Mouse (Mus musculus): Measurements from ENCODE around the gene Golga4. TPM values are rescaled to one million over a fixed set of nuclear protein-coding genes. Genes with fewer than 3 reads are reported as not detected.
"Not testable (repeated sequence)": the region's sequence is repeated elsewhere in the genome, so short reads cannot be mapped to it uniquely, and the experiment has no call there.

The Golga4 gene
- total RNA-seq, 2 experiments from 2014 or later, result 257 to 283 TPM

- intact Hi-C loops (cut with DNase I), result no loop called here
- DNase-seq (ENCODE audit: low spot score), result no peak
Observed at GRCm38 (mm10) chr9:118571701-118572100, 65.6 kb downstream of the Golga4 start.

- DNase-seq (ENCODE audit: low spot score), result no peak
- intact Hi-C loops (cut with DNase I), result no loop called here
Observed at GRCm38 (mm10) chr9:118574911-118575310, 68.8 kb downstream of the Golga4 start.

GRCm38 (mm10) chr9:118580371-118580770 is 74.3 kb downstream of the Golga4 start:
- intact Hi-C loops (cut with DNase I), result loop anchor here (10.0 kb wide), 1 partner anchor 484 kb away; no protein-coding TSS in a partner anchor
- DNase-seq (ENCODE audit: low spot score), result no peak

DNA sequence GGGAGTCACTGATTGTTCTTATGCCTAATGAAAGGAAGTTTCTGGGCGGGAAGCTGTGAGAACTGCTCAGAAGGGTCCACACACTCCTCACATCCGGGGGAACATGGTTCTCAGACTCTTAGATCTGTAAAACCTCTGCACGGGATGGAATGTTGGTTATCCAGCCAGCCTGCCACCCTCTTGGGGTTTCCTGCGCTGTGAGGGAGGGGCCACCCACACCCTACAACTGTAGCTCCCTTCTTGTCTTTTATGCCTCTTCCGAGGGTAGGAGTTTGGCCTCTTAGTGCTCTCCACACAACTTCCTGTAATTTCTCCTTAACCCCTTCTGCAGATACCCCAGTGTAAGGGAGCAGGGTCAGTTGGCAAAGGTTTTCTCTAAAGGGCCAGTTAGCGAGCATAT is 76.7 kb downstream of the Golga4 start:
- DNase-seq (ENCODE audit: low spot score), result no peak
- intact Hi-C loops (cut with DNase I), result loop anchor here (10.0 kb wide), 1 partner anchor 482 kb away; no protein-coding TSS in a partner anchor

DNA sequence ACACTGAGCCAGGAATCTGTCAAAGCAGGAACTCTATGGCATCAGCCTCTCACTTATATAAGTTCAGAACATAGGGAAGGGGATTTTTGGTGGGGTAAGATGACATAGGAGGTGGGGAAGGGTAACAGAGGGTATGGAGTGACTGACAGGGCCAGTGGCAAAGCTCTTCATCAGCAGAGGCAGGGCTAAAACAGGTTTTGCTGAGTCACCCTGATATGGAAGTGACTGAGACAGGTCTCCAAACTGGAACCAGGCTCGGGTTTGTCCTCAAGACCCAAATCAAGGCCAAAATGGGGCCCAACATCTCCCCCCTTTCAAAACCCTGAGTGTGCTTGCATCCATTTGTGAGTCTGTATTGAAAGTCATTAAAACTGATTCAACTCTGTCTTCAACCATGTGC is 78.8 kb downstream of the Golga4 start:
- intact Hi-C loops (cut with DNase I), result loop anchor here (5.0 to 10.0 kb wide), 2 partner anchors 287 to 480 kb away; no protein-coding TSS in a partner anchor
- no peak for DNase-seq (ENCODE audit: low spot score)

GRCm38 (mm10) chr9:118585998-118586397 is 79.9 kb downstream of the Golga4 start:
- DNase-seq (ENCODE audit: low spot score), result no peak
- intact Hi-C loops (cut with DNase I), result loop anchor here (5.0 to 10.0 kb wide), 2 partner anchors 286 to 479 kb away; no protein-coding TSS in a partner anchor

DNA sequence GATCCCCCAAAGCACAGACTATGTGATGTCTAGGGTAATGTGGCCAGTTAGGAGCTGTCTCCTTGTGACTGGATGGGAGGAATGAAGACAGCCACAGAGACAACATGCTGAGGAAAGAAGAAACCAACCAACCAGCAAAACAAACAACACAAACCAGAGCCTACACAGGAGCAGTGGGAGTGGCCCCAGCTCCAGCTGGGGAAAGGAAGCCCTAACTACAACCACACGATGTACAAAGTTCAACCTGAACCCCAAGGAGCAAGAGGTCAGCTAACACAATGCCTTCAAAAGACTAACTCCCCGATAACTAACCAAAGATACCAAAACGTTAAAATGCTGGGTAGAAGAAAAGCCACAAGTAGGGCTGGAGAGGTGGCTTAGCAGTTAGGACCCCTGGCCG is 81.0 kb downstream of the Golga4 start:
- DNase-seq (ENCODE audit: low spot score), result no peak
- intact Hi-C loops (cut with DNase I), result loop anchor here (5.0 to 10.0 kb wide), 2 partner anchors 285 to 478 kb away; no protein-coding TSS in a partner anchor

- DNase-seq (ENCODE audit: low spot score), result no peak
- intact Hi-C loops (cut with DNase I), result loop anchor here (1.0 to 10.0 kb wide), 3 partner anchors 283 to 476 kb away; no protein-coding TSS in a partner anchor
Observed at GRCm38 (mm10) chr9:118589249-118589648, 83.2 kb downstream of the Golga4 start.

GRCm38 (mm10) chr9:118590230-118590629 is 84.2 kb downstream of the Golga4 start:
- intact Hi-C loops (cut with DNase I), result no loop called here
- DNase-seq (ENCODE audit: low spot score), result no peak

- intact Hi-C loops (cut with DNase I), result no loop called here
- no peak for DNase-seq (ENCODE audit: low spot score)
Observed at GRCm38 (mm10) chr9:118591633-118592032, 85.6 kb downstream of the Golga4 start.

DNA sequence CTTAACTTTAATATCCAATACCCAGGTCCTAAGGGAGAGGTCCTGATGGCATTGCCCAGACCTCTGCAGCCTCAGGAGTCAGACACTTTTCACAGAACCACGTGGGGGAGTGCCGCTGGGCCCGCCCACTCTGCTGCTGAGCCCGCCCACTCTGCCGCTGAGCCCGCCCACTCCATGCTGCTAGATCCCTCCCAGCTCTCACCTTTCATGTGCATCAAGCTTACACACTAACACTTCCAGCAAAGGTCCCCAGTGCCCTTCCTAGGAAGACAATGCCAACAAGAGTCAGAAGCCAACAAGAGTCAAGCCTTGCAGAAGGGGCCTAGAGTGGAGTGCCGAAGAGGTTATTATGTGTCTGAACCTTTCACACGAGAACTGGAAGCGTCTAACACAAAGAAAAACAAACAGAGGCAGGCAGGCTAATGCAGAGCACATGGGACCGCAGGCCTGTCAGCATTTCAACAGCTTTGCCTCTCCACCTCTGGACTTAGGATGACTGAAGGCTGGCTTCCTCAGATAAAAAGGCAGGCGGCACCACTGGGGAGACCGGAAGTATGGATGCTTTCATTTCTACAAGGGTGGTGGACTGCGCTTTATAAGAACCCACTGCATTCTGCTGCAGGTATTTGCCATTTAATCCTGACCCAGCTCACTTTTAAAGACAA is 86.7 kb downstream of the Golga4 start:
- intact Hi-C loops (cut with DNase I), result no loop called here
- DNase-seq (ENCODE audit: low spot score), result no peak

DNA sequence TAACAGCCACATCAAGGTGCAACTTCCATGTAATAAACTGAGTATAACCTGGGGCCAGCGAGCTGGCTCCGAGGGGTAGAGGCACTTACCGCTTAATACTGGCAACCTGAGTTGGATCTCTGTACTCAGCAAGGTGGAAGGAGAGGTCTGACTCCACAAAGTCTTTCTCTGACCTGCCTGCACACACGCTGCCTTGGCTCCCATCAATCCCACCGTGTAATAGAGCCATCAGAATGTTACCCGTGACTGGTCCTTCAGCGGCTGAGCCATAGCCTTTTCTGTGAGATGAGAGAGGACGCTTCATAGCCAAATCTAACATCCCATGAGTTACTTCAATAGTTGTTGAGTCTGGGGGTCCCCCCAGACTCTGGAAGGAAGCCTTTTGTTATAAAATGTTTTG is 87.4 kb downstream of the Golga4 start:
- no peak for DNase-seq (ENCODE audit: low spot score)
- intact Hi-C loops (cut with DNase I), result no loop called here

DNA sequence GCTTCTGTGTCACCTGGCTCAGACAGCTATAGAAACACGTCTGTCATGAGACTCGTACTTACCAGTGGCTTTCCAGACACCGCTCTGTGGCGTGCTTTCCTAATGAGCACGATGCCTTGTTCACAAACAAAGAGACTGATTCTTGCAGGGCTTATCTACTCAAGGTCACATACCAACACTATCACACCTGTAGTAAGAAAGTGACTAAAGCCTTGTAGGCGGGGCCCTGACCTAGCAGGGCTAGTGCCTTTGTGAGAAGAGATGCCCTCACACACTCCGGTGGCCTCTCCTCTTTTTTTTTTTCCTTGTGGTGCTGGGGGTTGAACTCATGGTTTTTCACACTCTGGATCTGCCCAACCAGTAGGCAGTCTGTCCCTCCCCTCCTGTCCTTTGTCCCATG is 90.7 kb downstream of the Golga4 start:
- intact Hi-C loops (cut with DNase I), result no loop called here

DNA sequence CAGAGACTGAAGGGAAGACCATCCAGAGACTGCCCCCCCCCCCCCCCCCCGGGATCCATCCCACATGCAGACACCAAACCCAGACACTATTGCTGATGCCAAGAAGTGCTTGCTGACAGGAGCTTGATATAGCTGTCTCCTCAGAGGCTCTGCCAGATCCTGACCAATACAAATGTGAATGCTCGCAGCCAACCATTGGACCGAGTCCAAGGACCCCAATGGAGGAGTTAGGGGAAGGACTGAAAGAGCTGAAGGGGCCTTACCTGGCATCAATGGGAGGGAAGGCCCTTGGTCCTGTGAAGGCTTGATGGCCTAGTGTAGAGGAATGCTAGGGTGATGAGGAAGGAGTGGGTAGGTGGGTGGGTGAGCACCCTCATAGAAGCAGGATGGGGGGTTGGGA is 94.3 kb downstream of the Golga4 start:
- intact Hi-C loops (cut with DNase I); DNase-seq (ENCODE audit: low spot score): not testable (repeated sequence)

More for the DNA sequence above, 90.7 kb downstream of the Golga4 start:
- no peak for DNase-seq (ENCODE audit: low spot score)

DNA sequence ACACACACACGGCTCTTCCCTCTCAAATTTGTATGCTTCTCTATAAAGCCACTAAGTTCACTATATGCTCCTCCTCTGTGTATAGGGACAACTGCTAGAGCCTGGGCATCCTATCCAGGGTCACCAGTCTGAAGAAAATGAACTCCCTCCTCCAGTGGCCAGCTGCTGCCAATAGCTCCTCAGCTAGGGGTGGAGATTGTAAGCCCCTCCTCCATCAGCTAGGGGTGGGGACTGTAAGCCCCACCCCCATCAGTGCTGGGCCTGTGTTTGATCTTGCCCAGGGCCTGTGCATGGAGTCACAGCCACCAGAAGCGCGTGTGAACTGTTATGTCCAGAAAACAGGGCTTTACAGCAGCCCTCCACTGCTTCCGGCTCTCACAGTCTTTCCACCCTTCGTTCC is 96.5 kb downstream of the Golga4 start:
- intact Hi-C loops (cut with DNase I), result no loop called here
- DNase-seq (ENCODE audit: low spot score), result no peak

- DNase-seq (ENCODE audit: low spot score), result peak; percentile 71
- intact Hi-C loops (cut with DNase I), result loop anchor here (1.0 to 5.0 kb wide), 5 partner anchors 76 to 301 kb away; no protein-coding TSS in a partner anchor
Observed at GRCm38 (mm10) chr9:118606148-118606816, 100.2 kb downstream of the Golga4 start, which contains the start of gene Itga9. Gene Itga9 (plus strand): TSS chr9:118606690.

- peak; percentile 40 for DNase-seq (ENCODE audit: low spot score)
- intact Hi-C loops (cut with DNase I), result loop anchor here (1.0 to 5.0 kb wide), 5 partner anchors 75 to 300 kb away; no protein-coding TSS in a partner anchor
Observed at GRCm38 (mm10) chr9:118606817-118607371, 100.8 kb downstream of the Golga4 start.

DNA sequence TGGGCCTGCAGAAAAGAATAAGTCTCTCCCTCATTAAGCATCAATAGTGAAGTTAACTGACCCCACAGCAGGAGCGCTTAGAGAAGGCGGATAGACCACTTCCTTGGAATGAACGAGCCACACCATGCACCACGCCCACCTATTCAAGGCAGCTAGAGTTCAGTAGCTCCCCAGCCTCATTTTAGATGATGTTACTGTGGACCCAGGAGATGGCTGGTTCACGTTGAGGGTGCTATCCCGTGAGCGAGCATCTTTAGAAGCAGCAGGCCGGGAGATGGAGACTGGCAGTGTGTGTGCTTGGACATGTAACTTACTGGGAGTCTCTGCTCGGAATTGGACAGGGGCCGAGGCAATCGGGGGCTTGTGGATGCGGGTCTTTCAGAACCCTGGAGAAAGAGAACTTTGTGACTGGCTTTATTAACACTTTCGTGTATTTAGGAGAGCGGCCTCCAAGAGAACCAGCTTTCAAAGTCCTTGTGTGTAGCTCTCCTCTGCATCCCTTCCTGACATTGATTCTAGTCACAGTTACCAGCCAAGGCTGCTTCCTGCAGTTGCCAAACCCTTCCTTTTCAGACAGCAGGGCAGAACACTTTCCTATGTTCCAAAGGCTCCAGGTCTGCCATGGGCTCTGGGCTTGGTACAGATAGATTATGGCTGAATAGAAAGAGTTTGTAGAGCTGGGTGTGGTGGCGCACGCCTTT is 101.8 kb downstream of the Golga4 start:
- intact Hi-C loops (cut with DNase I), result loop anchor here (5.0 kb wide), 3 partner anchors 74 to 154 kb away; no protein-coding TSS in a partner anchor
- no peak for DNase-seq (ENCODE audit: low spot score)

DNA sequence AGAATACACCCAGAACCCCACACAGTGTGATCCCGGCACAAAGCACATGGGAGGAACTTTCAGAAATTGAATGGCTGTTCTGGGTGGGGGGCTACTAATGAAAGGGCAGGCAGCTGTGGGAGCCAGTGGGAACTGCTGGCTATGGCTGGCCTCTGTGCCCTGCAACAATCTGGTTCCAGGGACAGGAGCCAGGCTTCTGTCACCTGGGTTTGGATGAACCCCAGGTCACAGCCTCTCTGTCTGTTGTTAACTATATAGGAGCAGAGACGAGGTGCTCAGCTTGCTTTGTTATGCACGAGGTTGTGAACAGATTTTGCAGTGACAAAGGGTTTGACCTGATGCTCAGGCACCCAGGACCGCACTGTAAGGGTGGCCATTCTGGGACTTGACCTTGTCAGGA is 102.5 kb downstream of the Golga4 start:
- DNase-seq (ENCODE audit: low spot score), result no peak
- intact Hi-C loops (cut with DNase I), result loop anchor here (5.0 kb wide), 3 partner anchors 74 to 154 kb away; no protein-coding TSS in a partner anchor

DNA sequence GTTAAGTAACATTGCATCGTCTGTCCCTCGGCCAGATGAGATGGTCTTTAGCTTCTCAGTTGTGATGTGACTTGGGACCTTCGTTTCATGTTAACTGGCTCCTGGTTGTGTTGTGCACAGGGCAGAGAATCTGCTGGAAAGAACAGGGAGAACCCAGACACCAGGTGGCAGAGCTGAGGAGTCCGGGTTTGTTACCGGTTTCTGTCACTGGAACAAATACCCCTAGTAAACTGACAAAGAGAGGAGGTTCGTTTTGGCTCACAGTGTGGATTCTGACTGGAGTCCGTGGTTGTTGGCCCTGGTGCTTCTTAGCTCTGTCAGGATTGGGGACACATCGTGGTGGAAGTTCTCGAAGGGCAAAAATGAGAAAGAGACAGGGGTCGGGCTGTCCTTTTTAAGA is 104.0 kb downstream of the Golga4 start:
- intact Hi-C loops (cut with DNase I), result no loop called here
- DNase-seq (ENCODE audit: low spot score), result no peak
